Mouse (Mus musculus) v-Abl transformed pro-B cells (cell line): ENCODE data around the gene Sh3bp5l.

ENCODE experiments used
- in situ Hi-C, 2 experiments: fragments of 400-800 bp; cut with MboI; formaldehyde crosslinking; loops; one replicate each; pipeline ENCODE4 v1.15.1; 2025; ENCODE audit not compliant: unreplicated experiment in 2 of 2

The Sh3bp5l gene

DNA sequence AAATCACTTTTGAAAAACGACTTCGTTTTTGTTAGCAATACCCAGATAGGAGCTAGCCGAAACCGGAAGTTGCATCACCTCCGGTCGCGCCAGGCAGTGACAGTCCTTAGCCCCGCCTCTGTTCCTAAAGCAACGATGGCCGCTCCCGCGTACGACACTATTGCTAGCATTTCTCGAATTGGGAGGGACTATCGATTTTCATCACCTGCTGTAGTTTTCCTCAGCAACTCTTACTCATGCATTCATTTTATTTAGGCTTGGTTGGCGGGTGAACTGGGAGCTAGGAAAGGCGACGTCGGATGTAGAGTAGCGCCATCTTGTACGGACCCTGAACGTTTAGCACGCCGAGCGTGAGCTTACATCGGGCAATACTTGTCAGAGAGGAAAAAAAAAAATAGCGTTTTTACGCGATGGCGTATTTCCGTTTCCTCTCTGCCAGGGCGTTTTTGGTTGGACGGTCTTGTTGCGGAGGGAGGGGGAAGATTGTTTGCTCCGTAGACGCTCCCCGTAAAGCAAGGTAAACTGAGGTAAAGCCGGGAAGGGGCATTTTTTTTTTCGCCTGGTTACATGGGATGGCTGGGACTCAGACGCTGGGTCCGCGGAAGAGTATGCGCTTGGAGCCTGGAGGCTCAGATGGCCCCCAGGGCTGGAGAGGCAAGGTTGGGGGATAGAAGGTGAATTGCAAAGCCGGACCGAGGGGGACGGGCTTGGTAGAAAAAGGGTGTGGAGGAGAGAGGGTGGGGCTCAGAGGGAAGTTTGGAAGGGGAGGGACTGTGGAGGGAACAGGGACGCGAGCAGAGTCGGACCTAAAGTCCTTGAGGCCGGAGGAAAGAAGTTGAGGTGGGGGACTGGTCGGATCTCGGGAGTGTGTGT is at the start of gene Sh3bp5l, which contains the start of gene Zfp672:
Sh3bp5l (plus strand) TSS at position 449 of the 873 bp plus-strand sequence.
Zfp672 (minus strand) TSS at position 64 of the 873 bp plus-strand sequence.
- in situ Hi-C loops, result no loop called here

DNA sequence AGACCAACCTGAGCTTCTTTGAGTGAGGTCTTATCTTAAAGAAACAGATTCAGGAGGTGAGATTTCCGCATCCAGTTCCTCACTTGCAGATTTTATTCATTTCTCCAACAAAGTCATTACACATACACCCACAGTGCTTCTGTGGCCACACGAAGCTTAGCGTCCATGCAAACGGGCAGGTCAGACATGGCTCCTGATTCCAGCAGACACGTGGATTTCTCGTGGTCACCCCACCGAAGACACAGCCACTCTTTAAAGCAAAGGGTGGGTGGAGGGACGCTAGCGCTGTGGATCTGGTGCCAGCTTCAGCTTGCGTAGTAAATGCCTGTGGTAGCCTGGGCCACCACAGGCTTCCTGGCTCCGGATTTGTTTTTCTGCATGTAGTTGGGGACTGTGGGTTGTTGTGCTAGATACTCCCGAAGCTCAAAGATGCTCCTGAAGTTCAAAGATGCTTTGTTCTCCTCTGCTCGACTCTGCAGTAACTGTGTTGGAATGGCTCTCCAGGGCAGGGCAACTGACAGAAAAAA is 48.5 kb upstream of the Sh3bp5l start:
- in situ Hi-C loops, result no loop called here

DNA sequence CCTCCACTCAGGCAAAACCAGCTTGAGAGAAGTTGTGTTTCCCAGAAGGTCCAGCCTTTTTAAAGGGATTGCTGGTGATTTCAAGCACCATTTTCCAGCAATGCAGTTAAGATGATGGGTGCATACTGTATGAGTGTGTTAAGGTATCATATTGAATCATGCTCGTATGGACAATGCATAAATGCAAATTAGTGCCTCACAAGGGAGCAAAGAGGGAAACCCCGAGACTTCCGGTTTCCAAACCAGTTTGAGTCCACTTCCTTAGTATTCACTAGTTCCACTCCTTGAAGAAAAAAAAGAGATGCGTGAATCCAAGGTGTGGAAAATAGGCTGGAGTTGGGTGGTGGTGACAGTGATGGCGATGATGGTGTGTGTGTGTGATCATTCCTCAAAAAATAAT is 48.0 kb upstream of the Sh3bp5l start:
- in situ Hi-C loops, result no loop called here

DNA sequence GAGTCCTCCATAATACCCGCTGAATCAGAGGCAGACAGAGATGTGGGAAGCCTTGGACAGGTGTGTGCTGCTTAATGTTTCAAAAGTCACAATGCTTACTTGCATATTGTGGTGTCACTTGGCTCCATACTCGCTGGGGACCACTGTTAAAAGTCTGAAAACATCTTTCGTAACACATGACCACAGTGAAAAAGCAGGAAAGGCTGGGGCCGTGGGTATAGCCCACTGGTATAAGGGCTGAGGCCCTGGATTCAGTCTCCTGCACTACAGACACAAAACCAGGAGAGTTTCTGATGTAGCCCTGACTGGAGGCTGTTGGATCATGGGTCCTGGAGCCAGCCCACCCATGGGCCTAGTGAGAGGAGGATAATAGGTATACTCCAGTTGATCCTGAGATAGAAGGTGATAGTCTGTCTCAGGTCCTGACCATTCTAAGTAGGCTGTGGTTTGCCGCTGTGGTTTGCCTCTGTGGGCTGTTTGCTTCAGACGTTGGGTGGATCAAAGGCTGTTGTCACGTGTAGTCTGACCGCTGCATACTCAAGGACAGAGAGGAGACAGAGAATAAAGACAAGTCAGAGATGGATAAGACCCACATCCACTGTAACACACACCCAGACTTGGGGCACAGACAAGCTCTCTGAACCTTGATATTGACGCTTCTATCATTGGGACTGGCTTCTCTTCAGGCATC is 40.4 kb upstream of the Sh3bp5l start:
- in situ Hi-C loops, result loop anchor here in 1 of 2 experiments (10.0 kb wide), 1 partner anchor 345 kb away; the partner anchor contains the start of gene Olfr323

- in situ Hi-C loops, result loop anchor here in 1 of 2 experiments (10.0 kb wide), 1 partner anchor 344 kb away; the partner anchor contains the start of gene Olfr323
Measured at GRCm38 (mm10) chr11:58290812-58291211, 39.7 kb upstream of the Sh3bp5l start.

DNA sequence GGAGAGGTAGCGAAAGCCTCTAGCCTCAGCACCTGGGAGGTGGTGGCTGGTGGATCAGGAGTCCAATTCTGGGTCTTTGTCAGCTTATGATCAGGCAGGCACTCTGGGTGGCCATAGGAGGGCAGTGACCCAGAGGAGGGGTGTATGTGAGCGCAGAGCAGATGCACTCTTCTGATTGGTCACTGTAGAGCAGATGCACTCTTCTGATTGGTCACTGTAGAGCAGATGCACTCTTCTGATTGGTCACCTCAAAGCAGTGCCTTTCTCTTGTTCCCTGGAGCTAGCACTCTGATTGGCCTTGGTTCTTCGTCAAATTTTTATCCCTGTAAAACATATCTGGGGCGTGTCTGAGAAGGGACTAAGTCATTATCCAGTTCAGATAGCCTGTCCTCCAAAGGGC is 37.7 kb upstream of the Sh3bp5l start:
- in situ Hi-C loops, result loop anchor here in 1 of 2 experiments (10.0 kb wide), 1 partner anchor 342 kb away; the partner anchor contains the start of gene Olfr323

- in situ Hi-C loops, result loop anchor here in 1 of 2 experiments (10.0 kb wide), 1 partner anchor 337 kb away; the partner anchor contains the start of gene Olfr323
Measured at GRCm38 (mm10) chr11:58297396-58297795, 33.1 kb upstream of the Sh3bp5l start.

- in situ Hi-C loops, result loop anchor here (5.0 to 25.0 kb wide), 8 partner anchors 114 to 911 kb away; partner anchors contain the start of genes Hist3h2a (in 2 of the 2), Trim17 (in 2 of the 2), 2310033P09Rik (in 1 of the 2) and Cnot8 (in 1 of the 2)
Measured at GRCm38 (mm10) chr11:58301057-58301456, 29.5 kb upstream of the Sh3bp5l start.

GRCm38 (mm10) chr11:58301837-58302754 is 28.4 kb upstream of the Sh3bp5l start:
- in situ Hi-C loops, result loop anchor here (5.0 to 25.0 kb wide), 8 partner anchors 115 to 910 kb away; partner anchors contain the start of genes Hist3h2a (in 2 of the 2), Trim17 (in 2 of the 2), 2310033P09Rik (in 1 of the 2) and Cnot8 (in 1 of the 2)

DNA sequence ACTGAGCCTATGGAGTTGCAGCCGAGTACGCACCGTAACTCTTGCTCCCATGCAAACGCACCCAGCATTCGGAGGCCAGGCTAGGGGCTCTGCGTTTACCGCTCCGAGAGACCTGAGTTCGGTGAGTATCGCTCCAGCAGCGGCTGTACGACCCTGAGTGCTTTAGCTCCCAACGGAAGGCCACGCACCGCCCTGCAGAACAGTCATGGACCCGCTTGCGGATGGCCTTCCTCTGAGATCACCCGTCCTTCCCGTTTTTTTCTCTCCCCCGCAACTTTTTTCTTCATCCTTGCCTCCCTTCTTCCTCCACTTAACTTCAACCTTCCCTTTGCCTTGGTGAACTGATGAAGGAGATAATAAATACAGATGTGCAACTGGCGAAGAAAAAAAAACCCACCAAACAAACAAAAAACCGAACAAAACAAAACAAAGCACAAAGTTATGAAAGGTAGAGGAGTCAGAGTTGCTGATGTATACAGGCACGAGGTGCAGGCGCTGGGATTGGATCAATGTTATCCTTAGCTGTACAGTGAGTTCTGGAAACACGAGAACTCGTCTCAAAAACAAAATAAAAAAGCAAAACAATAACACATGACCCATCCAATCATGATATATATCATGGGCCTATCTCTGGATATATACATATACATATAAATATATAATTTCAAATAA is 27.6 kb upstream of the Sh3bp5l start:
- in situ Hi-C loops, result loop anchor here (5.0 to 25.0 kb wide), 8 partner anchors 116 to 909 kb away; partner anchors contain the start of genes Hist3h2a (in 2 of the 2), Trim17 (in 2 of the 2), 2310033P09Rik (in 1 of the 2) and Cnot8 (in 1 of the 2)

DNA sequence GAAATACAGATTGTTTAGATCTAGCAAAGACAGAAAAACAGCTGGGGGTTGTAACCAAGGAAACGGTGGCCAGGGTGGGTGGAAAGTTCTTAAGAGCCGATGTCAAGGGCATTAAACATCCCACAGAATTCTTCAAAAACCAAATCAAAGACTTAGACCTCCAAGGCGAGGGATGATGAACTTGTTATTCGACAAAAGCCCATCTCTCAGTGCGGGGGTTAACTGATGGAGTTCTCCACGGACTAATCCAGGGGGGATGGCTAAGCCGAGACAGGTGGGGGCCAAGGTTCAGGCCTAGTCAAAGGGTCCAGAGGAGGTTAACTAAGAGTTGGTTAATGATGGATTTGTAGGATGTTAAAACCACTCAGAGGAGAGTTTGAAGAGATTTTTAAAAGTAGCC is 26.9 kb upstream of the Sh3bp5l start:
- in situ Hi-C loops, result loop anchor here (5.0 to 25.0 kb wide), 8 partner anchors 116 to 909 kb away; partner anchors contain the start of genes Hist3h2a (in 2 of the 2), Trim17 (in 2 of the 2), 2310033P09Rik (in 1 of the 2) and Cnot8 (in 1 of the 2)

- in situ Hi-C loops, result loop anchor here (10.0 to 25.0 kb wide), 5 partner anchors 200 to 907 kb away; partner anchors contain the start of genes Hist3h2a (in 2 of the 2), Trim17 (in 2 of the 2), 2310033P09Rik (in 1 of the 2) and Cnot8 (in 1 of the 2)
Measured at GRCm38 (mm10) chr11:58305299-58305698, 25.2 kb upstream of the Sh3bp5l start.

DNA sequence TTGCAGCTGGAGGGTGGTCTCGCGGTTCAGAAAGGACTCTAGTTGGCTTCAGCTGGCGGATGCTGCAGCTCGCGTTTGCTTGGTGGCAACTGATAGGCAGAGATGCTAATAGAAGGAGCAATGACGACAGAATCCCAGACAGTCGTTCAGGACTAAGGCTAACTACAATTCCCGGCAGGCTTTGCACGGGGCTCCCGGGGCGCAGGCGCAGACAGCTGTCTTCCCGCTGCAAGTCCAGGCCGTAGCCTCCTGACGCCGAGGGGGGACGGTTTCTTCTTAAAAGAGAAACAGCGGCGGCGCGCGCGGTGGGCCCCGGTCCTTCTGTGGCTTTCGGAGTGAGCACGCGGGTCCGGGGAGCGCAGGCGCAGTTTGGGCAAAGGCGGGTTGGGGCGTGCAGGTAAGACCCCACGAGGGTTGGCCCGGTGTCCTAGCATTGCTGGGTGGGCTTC is 23.6 kb upstream of the Sh3bp5l start, which contains the start of gene Zfp692:
Zfp692 (plus strand) TSS at position 210 of the 449 bp plus-strand sequence.
- in situ Hi-C loops, result loop anchor here (10.0 to 25.0 kb wide), 5 partner anchors 202 to 905 kb away; partner anchors contain the start of genes Hist3h2a (in 2 of the 2), Trim17 (in 2 of the 2), 2310033P09Rik (in 1 of the 2) and Cnot8 (in 1 of the 2)

GRCm38 (mm10) chr11:58307411-58308080 is 23.0 kb upstream of the Sh3bp5l start:
- in situ Hi-C loops, result loop anchor here (10.0 to 25.0 kb wide), 5 partner anchors 203 to 905 kb away; partner anchors contain the start of genes Hist3h2a (in 2 of the 2), Trim17 (in 2 of the 2), 2310033P09Rik (in 1 of the 2) and Cnot8 (in 1 of the 2)

GRCm38 (mm10) chr11:58308661-58309060 is 21.9 kb upstream of the Sh3bp5l start:
- in situ Hi-C loops, result loop anchor here (10.0 to 25.0 kb wide), 5 partner anchors 204 to 904 kb away; partner anchors contain the start of genes Hist3h2a (in 2 of the 2), Trim17 (in 2 of the 2), 2310033P09Rik (in 1 of the 2) and Cnot8 (in 1 of the 2)

- in situ Hi-C loops, result loop anchor here (25.0 kb wide), 2 partner anchors 648 to 898 kb away; partner anchors contain the start of genes 2310033P09Rik (in 1 of the 2), Hist3h2a (in 1 of the 2), Mrpl55 (in 1 of the 2) and Trim17 (in 1 of the 2)
Measured at GRCm38 (mm10) chr11:58314069-58314468, 16.5 kb upstream of the Sh3bp5l start.
